Mouse (Mus musculus): Measurements from ENCODE around the gene Safb2.
"Not testable (repeated sequence)": the region's sequence is repeated elsewhere in the genome, so short reads cannot be mapped to it uniquely, and the experiment has no call there.

GRCm38 (mm10) chr17:56613893-56614292 lies 29.5 kb upstream of the Safb2 start:
- TF ChIP-seq CTCF, EP300 (IDR thresholded peaks at IDR 0.05; ENCODE audit: low read depth): not testable (repeated sequence)

All from liver, postnatal 0 days (tissue).